Mouse (Mus musculus): ENCODE results near the gene Sik3. TPM values are rescaled to one million over a fixed set of nuclear protein-coding genes. Genes with fewer than 3 reads are reported as not detected.
A peak's percentile ranks its signal among the peaks of the same experiment; 100 is the strongest.
"Not testable (repeated sequence)": the region's sequence is repeated elsewhere in the genome, so short reads cannot be mapped to it uniquely, and the experiment has no call there.

Gene Sik3
- polyA plus RNA-seq, 1 experiment from 2014 or later, result 10.2 TPM

DNA sequence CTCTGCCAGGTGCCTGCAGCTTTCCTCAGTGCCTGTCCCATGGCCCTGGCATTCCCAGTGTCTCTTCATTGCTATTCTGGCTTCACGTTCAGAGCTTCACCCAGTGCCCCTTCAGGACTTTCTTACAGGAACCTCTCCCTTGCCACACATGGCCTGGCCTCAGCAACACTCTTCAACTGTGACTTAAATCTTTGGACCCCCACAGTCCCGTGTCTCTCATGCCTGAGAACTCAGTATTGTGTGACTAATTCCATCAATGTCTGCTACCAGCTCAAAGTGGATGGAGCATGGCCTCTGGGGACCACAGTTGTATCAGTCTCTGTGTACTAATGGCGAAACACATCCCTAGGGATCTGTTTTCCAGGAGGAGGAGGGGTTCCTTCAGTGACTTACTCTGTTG, 133.8 kb downstream of the Sik3 start:
- Histone ChIP-seq H3K27ac (no peak overlapping the region), H3K4me3 (replicated peaks) (no peak overlapping the region), H3K9me3 (replicated peaks) (no peaks in the 10 kb centered on the region), H3K36me3 (no peaks in the 10 kb centered on the region), H3K4me1 (peaks cover 27% of the 10 kb centered on the region), H3K4me2 (no peak overlapping the region), H3K27me3 (no peaks in the 10 kb centered on the region), H3K9ac (no peak overlapping the region)
- ATAC-seq (replicated peaks; ENCODE audit: low FRiP score), result no peak
- WGBS, result 53% methylated on average over 3 of the region's 3 CpGs

DNA sequence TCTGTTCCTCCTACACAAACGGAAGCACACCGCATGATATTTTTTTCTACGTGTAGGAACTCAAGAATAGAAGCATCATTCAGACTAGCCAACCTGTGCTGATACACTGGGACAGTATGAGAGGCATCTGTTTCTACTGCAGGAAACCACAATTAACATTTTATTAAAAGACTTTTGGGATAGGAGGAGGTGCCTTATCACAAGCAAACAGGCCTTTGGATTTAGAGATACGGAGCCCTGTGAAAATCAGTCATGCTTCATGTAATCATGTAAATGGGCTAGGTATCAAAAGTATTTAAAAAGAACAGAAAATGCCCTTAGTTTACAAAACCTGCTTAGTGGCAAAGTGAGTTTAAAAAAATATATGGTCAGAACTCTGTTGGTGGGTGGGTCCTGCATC, 136.1 kb downstream of the Sik3 start:
- WGBS, result 93% methylated on average over 4 of the region's 4 CpGs
- Histone ChIP-seq H3K9me3 (replicated peaks) (no peaks in the 10 kb centered on the region), H3K27me3 (no peaks in the 10 kb centered on the region), H3K9ac (no peak overlapping the region), H3K4me2 (no peak overlapping the region), H3K27ac (no peak overlapping the region), H3K4me1 (peaks cover 39% of the 10 kb centered on the region), H3K36me3 (no peaks in the 10 kb centered on the region), H3K4me3 (replicated peaks) (no peak overlapping the region)
- no peak for ATAC-seq (replicated peaks; ENCODE audit: low FRiP score)

DNA sequence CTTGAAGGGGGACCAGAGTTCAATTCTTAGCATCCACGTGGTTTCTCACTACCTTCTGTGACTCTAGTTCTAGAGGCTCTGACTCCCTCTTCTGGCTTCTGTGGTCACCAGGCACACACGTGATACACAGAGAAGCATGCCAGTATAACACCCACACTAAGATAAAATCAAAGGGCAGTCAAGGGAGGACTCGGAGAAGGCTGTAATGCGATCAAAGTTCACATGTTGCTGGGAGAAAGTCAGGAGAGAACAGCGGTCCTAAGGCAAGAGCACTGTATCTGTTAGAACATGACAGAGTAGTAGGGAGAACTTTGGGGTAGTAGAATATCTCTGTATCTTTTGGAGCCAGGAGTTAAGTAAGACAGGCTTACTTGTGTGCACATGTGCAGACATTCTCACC, 136.8 kb downstream of the Sik3 start:
- 67% methylated on average over 5 of the region's 5 CpGs for WGBS
- no peak overlapping the region for H3K4me2 ChIP-seq
- no peak overlapping the region for H3K9ac ChIP-seq
- ATAC-seq (replicated peaks; ENCODE audit: low FRiP score), result no peak
- H3K4me1 ChIP-seq, result peaks cover 40% of the 10 kb centered on the region
- H3K27ac ChIP-seq, result peak overlapping the region; percentile 48
- H3K27me3 ChIP-seq, result no peaks in the 10 kb centered on the region
- H3K36me3 ChIP-seq, result no peaks in the 10 kb centered on the region
- H3K9me3 ChIP-seq (replicated peaks), result no peaks in the 10 kb centered on the region
- H3K4me3 ChIP-seq (replicated peaks), result no peak overlapping the region

DNA sequence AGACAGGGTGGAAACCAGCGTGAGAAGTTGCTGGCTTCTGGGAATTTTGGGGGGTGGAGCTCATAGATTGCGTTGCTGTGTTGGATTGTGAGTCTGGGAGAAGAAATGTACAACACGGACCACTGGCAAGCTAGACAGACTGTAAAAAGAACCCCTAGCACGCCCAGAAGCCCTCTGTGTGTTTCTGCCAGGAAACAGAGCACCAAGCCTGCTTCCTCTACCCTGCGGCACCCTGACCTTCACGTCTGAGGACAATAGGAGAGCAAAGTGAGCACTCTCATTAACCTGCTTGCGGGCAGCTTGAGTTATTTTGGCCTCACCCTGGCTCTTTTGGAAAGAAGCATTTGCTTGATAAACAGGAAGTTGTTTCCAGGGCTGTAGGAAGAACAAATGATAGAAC, 137.5 kb downstream of the Sik3 start:
- no peak for ATAC-seq (replicated peaks; ENCODE audit: low FRiP score)

GRCm38 (mm10) chr9:46150890-46151703, 138.5 kb downstream of the Sik3 start:
- H3K4me3 ChIP-seq (replicated peaks), result no peak overlapping the region
- no peaks in the 10 kb centered on the region for H3K9me3 ChIP-seq (replicated peaks)
- H3K27ac ChIP-seq, result peak overlapping the region; percentile 80
- 0 out of 2 replicates have a peak, but pooled peaks cover under 1% of the 10 kb centered on the region for H3K36me3 ChIP-seq
- no peak overlapping the region for H3K9ac ChIP-seq
- no peaks in the 10 kb centered on the region for H3K27me3 ChIP-seq
- H3K4me1 ChIP-seq, result peaks cover 50% of the 10 kb centered on the region
- WGBS, result 64% methylated on average over 2 of the region's 2 CpGs
- peak overlapping the region; percentile 17; the same call in 1 of the 2 replicates for H3K4me2 ChIP-seq
- no peak for ATAC-seq (replicated peaks; ENCODE audit: low FRiP score)

More for the DNA sequence above, 137.5 kb downstream of the Sik3 start:
- Histone ChIP-seq H3K27me3 (no peaks in the 10 kb centered on the region), H3K4me2 (no peak overlapping the region), H3K27ac (peak overlapping the region; percentile 80), H3K4me1 (peaks cover 47% of the 10 kb centered on the region), H3K9ac (no peak overlapping the region), H3K9me3 (replicated peaks) (no peaks in the 10 kb centered on the region), H3K4me3 (replicated peaks) (no peak overlapping the region), H3K36me3 (no peaks in the 10 kb centered on the region)
- WGBS, result 58% methylated on average over 7 of the region's 7 CpGs

DNA sequence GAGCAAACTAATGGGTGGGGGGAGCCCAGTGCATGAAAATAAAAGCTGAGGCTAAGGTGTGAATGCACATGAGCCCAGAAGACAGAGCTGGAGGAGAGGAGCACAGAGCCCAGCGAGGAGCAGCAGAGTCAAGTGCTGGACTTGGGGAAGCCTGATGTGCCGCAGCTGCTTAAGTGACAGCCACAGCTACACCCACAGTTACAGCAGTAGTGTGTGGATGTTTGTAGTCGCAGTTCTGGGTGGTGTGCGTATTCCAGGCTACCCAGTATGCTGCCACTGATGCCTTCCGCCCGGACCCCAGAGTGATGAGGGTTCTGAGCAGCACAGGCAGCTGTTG, 139.1 kb downstream of the Sik3 start:
- Histone ChIP-seq H3K27me3 (no peaks in the 10 kb centered on the region), H3K36me3 (peaks cover 4% of the 10 kb centered on the region; the same call in 1 of the 2 replicates), H3K4me1 (peaks cover 50% of the 10 kb centered on the region), H3K9me3 (replicated peaks) (no peaks in the 10 kb centered on the region), H3K27ac (peak overlapping the region; percentile 80), H3K4me2 (peak overlapping the region; percentile 17; the same call in 1 of the 2 replicates), H3K4me3 (replicated peaks) (no peak overlapping the region), H3K9ac (no peak overlapping the region)
- ATAC-seq (replicated peaks; ENCODE audit: low FRiP score), result 0 out of 2 replicates have a peak, but pooled peaks have one; percentile 46
- WGBS, result 46% methylated on average over 6 of the region's 6 CpGs

DNA sequence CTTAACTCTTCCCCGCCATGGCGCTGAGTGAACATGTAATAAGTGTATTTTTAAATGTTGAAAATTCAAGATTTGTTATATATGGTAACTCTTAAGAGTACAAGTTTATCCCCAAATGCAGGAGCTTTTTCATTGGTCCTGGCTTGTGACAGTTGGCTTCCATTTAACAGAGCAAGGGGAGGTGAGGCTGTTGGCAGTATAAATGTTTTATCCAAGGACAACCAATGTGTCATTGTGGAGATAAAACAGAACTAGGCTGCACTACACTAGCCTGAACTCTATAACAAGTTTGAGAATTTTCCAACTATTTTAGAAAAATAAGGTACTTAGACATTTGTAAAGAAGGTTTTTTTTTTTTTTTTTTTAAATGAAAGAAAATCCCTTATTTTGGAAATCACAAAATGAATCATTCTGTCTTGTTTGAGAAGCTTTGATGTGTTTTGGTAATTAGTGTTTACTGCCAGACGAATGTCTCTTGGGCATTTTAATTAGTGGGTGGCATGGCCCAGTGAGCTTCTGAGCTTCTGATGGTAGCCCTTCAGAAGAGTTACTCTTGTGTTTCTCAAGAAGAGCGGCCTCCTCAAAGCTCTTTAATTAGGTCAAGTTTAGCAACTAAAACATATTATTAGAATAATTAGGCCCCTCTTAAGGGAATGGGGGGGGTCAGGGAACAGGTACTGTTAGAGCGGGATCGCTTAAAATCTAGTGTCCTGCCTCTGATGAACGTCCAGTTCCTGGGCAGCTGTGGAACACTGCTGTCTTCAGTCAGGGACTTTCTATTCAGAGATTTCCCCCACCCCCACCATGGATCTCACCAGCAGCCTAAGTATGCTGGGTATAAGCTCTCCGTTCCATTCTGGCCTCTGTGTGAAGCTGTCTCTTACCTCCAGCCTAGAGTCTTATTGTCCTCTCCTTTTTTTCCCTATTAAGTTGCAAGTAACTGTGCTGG, 139.7 kb downstream of the Sik3 start:
- Histone ChIP-seq H3K4me3 (replicated peaks) (no peak overlapping the region), H3K36me3 (peaks cover 7% of the 10 kb centered on the region; the same call in 1 of the 2 replicates), H3K4me1 (peaks cover 56% of the 10 kb centered on the region), H3K27ac (peak overlapping the region; percentile 80), H3K9me3 (replicated peaks) (no peaks in the 10 kb centered on the region), H3K4me2 (no peak overlapping the region), H3K27me3 (no peaks in the 10 kb centered on the region), H3K9ac (no peak overlapping the region)
- 68% methylated on average over 8 of the region's 8 CpGs for WGBS
- no peak for ATAC-seq (replicated peaks; ENCODE audit: low FRiP score)

DNA sequence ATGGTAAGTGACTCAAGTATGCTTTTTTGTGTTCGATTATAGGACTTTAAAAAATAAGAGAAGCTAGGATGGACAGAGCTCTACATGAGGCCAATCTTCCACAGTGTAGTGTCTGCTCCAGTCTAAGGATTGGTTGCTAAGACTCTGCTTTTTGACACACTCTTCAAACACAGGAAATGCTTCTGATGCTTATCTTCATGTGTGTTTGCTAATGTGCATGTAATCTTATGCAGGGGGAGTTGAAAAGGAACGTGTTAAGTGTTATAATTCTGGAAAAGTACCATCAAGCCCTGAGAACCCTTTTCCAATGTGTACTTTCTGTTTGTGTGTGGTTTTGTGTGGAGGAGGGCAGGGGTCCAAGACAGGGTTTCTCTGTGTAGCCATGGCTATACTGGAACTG, 141.8 kb downstream of the Sik3 start:
- Histone ChIP-seq H3K4me3 (replicated peaks) (no peak overlapping the region), H3K27ac (no peak overlapping the region)
- 65% methylated on average over 2 of the region's 2 CpGs for WGBS

GRCm38 (mm10) chr9:46155026-46155425, 142.4 kb downstream of the Sik3 start:
- no peak overlapping the region for H3K4me2 ChIP-seq
- peaks cover 8% of the 10 kb centered on the region; the same call in 1 of the 2 replicates for H3K36me3 ChIP-seq
- no peaks in the 10 kb centered on the region for H3K27me3 ChIP-seq
- WGBS, result 64% methylated on average over 4 of the region's 4 CpGs
- H3K27ac ChIP-seq, result no peak overlapping the region
- no peak overlapping the region for H3K4me3 ChIP-seq (replicated peaks)
- H3K9ac ChIP-seq, result no peak overlapping the region
- no peak for ATAC-seq (replicated peaks; ENCODE audit: low FRiP score)
- no peaks in the 10 kb centered on the region for H3K9me3 ChIP-seq (replicated peaks)
- H3K4me1 ChIP-seq, result peaks cover 46% of the 10 kb centered on the region

More for the DNA sequence above, 141.8 kb downstream of the Sik3 start:
- peaks cover 51% of the 10 kb centered on the region for H3K4me1 ChIP-seq
- no peaks in the 10 kb centered on the region for H3K9me3 ChIP-seq (replicated peaks)
- ATAC-seq (replicated peaks; ENCODE audit: low FRiP score), result no peak
- no peaks in the 10 kb centered on the region for H3K27me3 ChIP-seq
- peaks cover 8% of the 10 kb centered on the region; the same call in 1 of the 2 replicates for H3K36me3 ChIP-seq
- no peak overlapping the region for H3K9ac ChIP-seq
- no peak overlapping the region for H3K4me2 ChIP-seq

DNA sequence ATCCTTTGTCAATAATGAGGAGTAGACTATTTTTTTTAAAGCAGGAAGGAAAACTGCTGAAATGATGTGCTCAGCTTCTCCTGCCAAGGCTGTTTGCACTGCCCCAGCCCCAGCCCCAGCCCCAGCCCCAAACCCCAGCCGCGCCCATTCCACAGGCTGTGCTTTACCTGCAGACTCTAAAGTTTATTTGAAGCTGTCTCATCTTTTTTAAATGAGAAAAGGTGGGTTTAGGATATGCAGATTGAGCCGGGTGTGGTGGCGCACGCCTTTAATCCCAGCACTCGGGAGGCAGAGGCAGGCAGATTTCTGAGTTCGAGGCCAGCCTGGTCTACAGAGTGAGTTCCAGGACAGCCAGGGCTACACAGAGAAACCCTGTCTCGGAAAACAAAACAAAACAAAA, 143.2 kb downstream of the Sik3 start:
- not testable (repeated sequence) for H3K27ac ChIP-seq; H3K4me3 ChIP-seq (replicated peaks); H3K4me2 ChIP-seq; H3K9me3 ChIP-seq (replicated peaks); H3K9ac ChIP-seq; ATAC-seq (replicated peaks; ENCODE audit: low FRiP score); H3K27me3 ChIP-seq
- Histone ChIP-seq H3K36me3 (peaks cover 11% of the 10 kb centered on the region; the same call in 1 of the 2 replicates), H3K4me1 (peaks cover 38% of the 10 kb centered on the region)
- 91% methylated on average over 8 of the region's 8 CpGs for WGBS

DNA sequence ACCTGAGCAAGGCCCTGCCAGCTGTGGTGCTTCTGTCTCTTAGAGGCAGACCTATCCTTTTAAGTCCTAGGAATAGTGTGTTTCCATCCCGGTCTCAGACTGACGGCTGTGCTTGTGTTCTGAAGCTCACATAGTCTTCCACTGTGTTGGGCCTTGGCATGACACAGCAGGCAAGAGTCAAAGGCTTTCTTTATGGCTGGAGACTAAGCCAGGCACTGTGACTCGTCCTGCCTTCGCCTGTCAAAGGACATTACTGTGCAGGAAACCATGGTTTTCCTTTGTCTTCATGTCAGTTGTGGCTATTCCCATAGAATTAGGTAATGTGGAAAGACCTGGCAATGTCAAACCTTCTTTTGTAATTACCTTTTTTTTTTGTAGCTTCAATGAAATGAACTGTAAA, 144.1 kb downstream of the Sik3 start:
- Histone ChIP-seq H3K4me2 (no peak overlapping the region), H3K9me3 (replicated peaks) (no peaks in the 10 kb centered on the region), H3K4me1 (peaks cover 29% of the 10 kb centered on the region), H3K27ac (peak overlapping the region; percentile 24; the same call in 1 of the 2 replicates), H3K4me3 (replicated peaks) (no peak overlapping the region), H3K36me3 (peaks cover 13% of the 10 kb centered on the region; the same call in 1 of the 2 replicates), H3K9ac (no peak overlapping the region), H3K27me3 (no peaks in the 10 kb centered on the region)
- WGBS, result 46% methylated on average over 4 of the region's 4 CpGs
- ATAC-seq (replicated peaks; ENCODE audit: low FRiP score), result no peak

Measured in kidney, embryonic 15.5 days (tissue).